Mouse (Mus musculus) heart, postnatal 10 days (tissue): ENCODE results near the gene Tph1. TPM values are rescaled to one million over a fixed set of nuclear protein-coding genes. Genes with fewer than 3 reads are reported as not detected.
"Not testable (repeated sequence)": the region's sequence is repeated elsewhere in the genome, so short reads cannot be mapped to it uniquely, and the experiment has no call there.

ENCODE experiments used
- DNase-seq, 2 experiments: peaks; one replicate each; pipeline ENCODE4 v3.0.0; 2021
- intact Hi-C: fragments of 180-260 bp; cut with DNase I; formaldehyde crosslinking; loops from one replicate; pipeline ENCODE4 v1.15.1; 2025
- total RNA-seq, 2 experiments: library from RNA; stranded (reverse); gene quantifications; 2 replicates each; pipeline ENCODE4 v1.2.3; 2021

Gene Tph1
- not detected for total RNA-seq

GRCm38 (mm10) chr7:46672160-46672672 lies at the start of gene Tph1:
TSS of gene Tph1 (minus strand) at chr7:46672537.
- intact Hi-C loops: no loop called here
- DNase-seq: no peak

- intact Hi-C loops: no loop called here
- DNase-seq: no peak
These were observed 48.1 kb upstream of the Tph1 start for GRCm38 (mm10) chr7:46720460-46720859.

GRCm38 (mm10) chr7:46719526-46719925 lies 47.2 kb upstream of the Tph1 start:
- peak; percentile 14 to 22 for DNase-seq
- intact Hi-C loops: loop anchor here (10.0 kb wide), 1 partner anchor 295 kb away; no protein-coding TSS in a partner anchor

- intact Hi-C loops: loop anchor here (10.0 kb wide), 1 partner anchor 296 kb away; no protein-coding TSS in a partner anchor
- no peak for DNase-seq
These were observed 46.4 kb upstream of the Tph1 start for GRCm38 (mm10) chr7:46718591-46719270.

- intact Hi-C loops: loop anchor here (2.0 to 10.0 kb wide), 2 partner anchors 54 to 298 kb away; no protein-coding TSS in a partner anchor
- peak; percentile 15 to 19 for DNase-seq
These were observed 44.6 kb upstream of the Tph1 start for GRCm38 (mm10) chr7:46716897-46717296.

- intact Hi-C loops: loop anchor here (10.0 kb wide), 1 partner anchor 299 kb away; no protein-coding TSS in a partner anchor
- DNase-seq: no peak
These were observed 43.3 kb upstream of the Tph1 start, which contains the start of gene Saa3 for GRCm38 (mm10) chr7:46715600-46715999. TSS of gene Saa3 (minus strand) at chr7:46715700.

- peak; percentile 55 to 78 for DNase-seq
- intact Hi-C loops: loop anchor here (10.0 kb wide), 1 partner anchor 300 kb away; no protein-coding TSS in a partner anchor
These were observed 42.2 kb upstream of the Tph1 start for GRCm38 (mm10) chr7:46714518-46714917.

- intact Hi-C loops: loop anchor here (10.0 kb wide), 1 partner anchor 303 kb away; no protein-coding TSS in a partner anchor
- DNase-seq: no peak
These were observed 39.9 kb upstream of the Tph1 start for GRCm38 (mm10) chr7:46712250-46712649.

- intact Hi-C loops: loop anchor here (10.0 kb wide), 1 partner anchor 304 kb away; no protein-coding TSS in a partner anchor
- DNase-seq: peak; percentile 83 to 92
These were observed 38.1 kb upstream of the Tph1 start, which contains the start of gene Saal1 for GRCm38 (mm10) chr7:46710390-46710844. TSS of gene Saal1 (minus strand) at chr7:46710680.

GRCm38 (mm10) chr7:46700521-46701025 lies 28.2 kb upstream of the Tph1 start:
- intact Hi-C loops: loop anchor here (5.0 kb wide), 1 partner anchor 48 kb away; no protein-coding TSS in a partner anchor
- no peak for DNase-seq

GRCm38 (mm10) chr7:46696754-46697153 lies 24.4 kb upstream of the Tph1 start:
- no peak for DNase-seq
- intact Hi-C loops: no loop called here

- intact Hi-C loops: no loop called here
- no peak for DNase-seq
These were observed 14.5 kb upstream of the Tph1 start for GRCm38 (mm10) chr7:46686827-46687226.

- intact Hi-C loops: no loop called here
- DNase-seq: no peak
These were observed 8.4 kb upstream of the Tph1 start for GRCm38 (mm10) chr7:46680732-46681131.

- DNase-seq, intact Hi-C loops: not testable (repeated sequence)
These were observed 6.7 kb upstream of the Tph1 start for GRCm38 (mm10) chr7:46679044-46679443.

- no peak for DNase-seq
- intact Hi-C loops: no loop called here
These were observed 6.1 kb upstream of the Tph1 start for GRCm38 (mm10) chr7:46678417-46678816.

GRCm38 (mm10) chr7:46676808-46677360 lies 4.5 kb upstream of the Tph1 start:
- DNase-seq: no peak
- intact Hi-C loops: no loop called here

GRCm38 (mm10) chr7:46675886-46676285 lies 3.5 kb upstream of the Tph1 start:
- no peak for DNase-seq
- intact Hi-C loops: no loop called here

GRCm38 (mm10) chr7:46675061-46675460 lies 2.7 kb upstream of the Tph1 start:
- intact Hi-C loops: no loop called here
- no peak for DNase-seq

- intact Hi-C loops: no loop called here
- DNase-seq: no peak
These were observed 5.1 kb downstream of the Tph1 start for GRCm38 (mm10) chr7:46667256-46667655.

- intact Hi-C loops: no loop called here
- DNase-seq: peak in 1 of 2 experiments; percentile 16
These were observed 7.1 kb downstream of the Tph1 start for GRCm38 (mm10) chr7:46665236-46665635.

GRCm38 (mm10) chr7:46661591-46662090 lies 10.7 kb downstream of the Tph1 start:
- intact Hi-C loops: no loop called here
- DNase-seq: no peak
